Mouse (Mus musculus): ENCODE results near the gene Nr1d2. TPM values are rescaled to one million over a fixed set of nuclear protein-coding genes. Genes with fewer than 3 reads are reported as not detected.
"Not testable (repeated sequence)": the region's sequence is repeated elsewhere in the genome, so short reads cannot be mapped to it uniquely, and the experiment has no call there.

Gene Nr1d2
- polyA plus RNA-seq, 1 experiment from 2014 or later: 5.4 TPM

DNA sequence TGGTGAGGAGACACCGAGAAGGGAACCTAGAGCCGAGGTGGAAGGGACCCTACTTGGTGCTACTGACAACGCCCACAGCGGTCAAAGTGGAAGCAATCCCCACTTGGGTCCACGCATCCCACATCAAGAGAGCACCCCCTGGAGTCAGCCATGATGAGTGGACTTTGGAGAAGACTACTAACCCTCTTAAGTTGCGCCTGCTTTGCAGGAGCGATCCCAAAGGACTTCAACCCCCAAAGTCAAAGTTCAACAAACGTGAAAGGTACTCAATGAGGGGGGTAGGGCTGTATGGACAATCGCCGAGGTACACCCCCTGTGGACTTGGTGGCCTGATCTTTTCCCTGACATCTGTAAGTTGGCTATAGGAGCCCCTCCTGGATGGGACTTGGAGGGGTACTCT, 9.2 kb downstream of the Nr1d2 start:
- not testable (repeated sequence) for H3K9me3 ChIP-seq; ATAC-seq (ENCODE audit: insufficient number of reproducible peaks, insufficient read depth, low FRiP score, low TSS enrichment, low read depth)
- 93% methylated on average over 10 of the region's 10 CpGs for WGBS

DNA sequence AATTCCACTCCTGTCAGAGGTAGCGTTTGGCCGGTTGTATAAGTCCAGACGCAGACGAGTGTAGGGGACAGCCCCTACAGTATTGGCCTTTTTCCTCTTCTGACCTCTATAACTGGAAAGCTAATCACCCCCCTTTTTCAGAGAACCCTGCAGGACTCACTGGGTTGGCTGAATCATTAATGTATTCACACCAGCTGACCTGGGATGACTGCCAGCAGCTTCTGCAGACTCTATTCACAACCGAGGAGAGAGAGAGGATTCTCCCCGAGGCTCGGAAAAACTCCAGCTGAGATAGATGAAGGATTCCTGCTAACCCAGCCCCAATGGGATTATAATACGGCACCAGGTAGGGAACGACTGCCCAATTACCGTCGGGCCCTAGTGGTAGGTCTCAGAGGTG, 12.7 kb downstream of the Nr1d2 start:
- WGBS: 89% methylated on average over 11 of the region's 11 CpGs
- not testable (repeated sequence) for H3K9ac ChIP-seq (replicated peaks); H3K9me3 ChIP-seq; H3K4me1 ChIP-seq (replicated peaks); H3K4me3 ChIP-seq (replicated peaks); H3K27me3 ChIP-seq; H3K27ac ChIP-seq; H3K4me2 ChIP-seq; H3K36me3 ChIP-seq; ATAC-seq (ENCODE audit: insufficient number of reproducible peaks, insufficient read depth, low FRiP score, low TSS enrichment, low read depth)

More for the DNA sequence above, 9.2 kb downstream of the Nr1d2 start:
- not testable (repeated sequence) for H3K4me1 ChIP-seq (replicated peaks); H3K36me3 ChIP-seq; H3K27me3 ChIP-seq; H3K4me3 ChIP-seq (replicated peaks); H3K4me2 ChIP-seq; H3K27ac ChIP-seq; H3K9ac ChIP-seq (replicated peaks)

GRCm38 (mm10) chr14:18225431-18225830, 13.5 kb downstream of the Nr1d2 start:
- WGBS: 94% methylated on average over 11 of the region's 11 CpGs
- not testable (repeated sequence) for H3K9me3 ChIP-seq; H3K27me3 ChIP-seq; H3K27ac ChIP-seq; H3K4me2 ChIP-seq; H3K9ac ChIP-seq (replicated peaks); H3K36me3 ChIP-seq; H3K4me1 ChIP-seq (replicated peaks); H3K4me3 ChIP-seq (replicated peaks); ATAC-seq (ENCODE audit: insufficient number of reproducible peaks, insufficient read depth, low FRiP score, low TSS enrichment, low read depth)

DNA sequence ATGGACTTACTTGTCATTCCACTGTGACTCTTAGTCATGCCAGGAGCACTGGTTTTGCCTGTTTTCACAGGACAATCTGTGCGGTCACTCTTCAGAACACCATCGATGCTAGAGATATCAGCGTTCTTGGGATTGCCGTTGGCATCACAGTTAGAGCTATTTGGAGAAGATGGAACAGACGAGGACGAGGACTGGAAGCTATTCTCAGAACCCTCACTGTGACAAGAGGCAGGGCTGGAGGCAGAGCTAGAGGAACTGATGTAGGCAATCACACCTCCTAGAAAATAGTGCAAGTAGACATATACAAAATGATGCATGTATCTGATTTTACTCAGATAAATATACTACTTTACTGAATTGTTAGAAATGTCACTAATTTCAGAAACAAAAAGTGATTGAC, 16.9 kb downstream of the Nr1d2 start:
- Histone ChIP-seq H3K4me3 (replicated peaks) (no peak overlapping the region), H3K27ac (no peak overlapping the region), H3K4me2 (no peak overlapping the region), H3K4me1 (replicated peaks) (no peaks in the 10 kb centered on the region), H3K27me3 (no peaks in the 10 kb centered on the region), H3K36me3 (no peaks in the 10 kb centered on the region), H3K9ac (replicated peaks) (no peak overlapping the region), H3K9me3 (no peaks in the 10 kb centered on the region)
- ATAC-seq (ENCODE audit: insufficient number of reproducible peaks, insufficient read depth, low FRiP score, low TSS enrichment, low read depth): no peak
- 88% methylated on average over 6 of the region's 6 CpGs for WGBS

- no peaks in the 10 kb centered on the region for H3K27me3 ChIP-seq
- no peaks in the 10 kb centered on the region for H3K36me3 ChIP-seq
- H3K27ac ChIP-seq: no peak overlapping the region
- H3K4me2 ChIP-seq: no peak overlapping the region
- 84% methylated on average over 1 of the region's 1 CpGs for WGBS
- no peaks in the 10 kb centered on the region for H3K4me1 ChIP-seq (replicated peaks)
- no peak for ATAC-seq (ENCODE audit: insufficient number of reproducible peaks, insufficient read depth, low FRiP score, low TSS enrichment, low read depth)
- no peaks in the 10 kb centered on the region for H3K9me3 ChIP-seq
- no peak overlapping the region for H3K4me3 ChIP-seq (replicated peaks)
- H3K9ac ChIP-seq (replicated peaks): no peak overlapping the region
Measured at GRCm38 (mm10) chr14:18217158-18217557, 21.8 kb downstream of the Nr1d2 start.

GRCm38 (mm10) chr14:18216428-18216827, 22.5 kb downstream of the Nr1d2 start:
- no peak overlapping the region for H3K4me2 ChIP-seq
- no peaks in the 10 kb centered on the region for H3K36me3 ChIP-seq
- no peak overlapping the region for H3K4me3 ChIP-seq (replicated peaks)
- ATAC-seq (ENCODE audit: insufficient number of reproducible peaks, insufficient read depth, low FRiP score, low TSS enrichment, low read depth): no peak
- H3K27ac ChIP-seq: no peak overlapping the region
- 90% methylated on average over 6 of the region's 6 CpGs for WGBS
- no peaks in the 10 kb centered on the region for H3K9me3 ChIP-seq
- H3K9ac ChIP-seq (replicated peaks): no peak overlapping the region
- no peaks in the 10 kb centered on the region for H3K4me1 ChIP-seq (replicated peaks)
- no peaks in the 10 kb centered on the region for H3K27me3 ChIP-seq

DNA sequence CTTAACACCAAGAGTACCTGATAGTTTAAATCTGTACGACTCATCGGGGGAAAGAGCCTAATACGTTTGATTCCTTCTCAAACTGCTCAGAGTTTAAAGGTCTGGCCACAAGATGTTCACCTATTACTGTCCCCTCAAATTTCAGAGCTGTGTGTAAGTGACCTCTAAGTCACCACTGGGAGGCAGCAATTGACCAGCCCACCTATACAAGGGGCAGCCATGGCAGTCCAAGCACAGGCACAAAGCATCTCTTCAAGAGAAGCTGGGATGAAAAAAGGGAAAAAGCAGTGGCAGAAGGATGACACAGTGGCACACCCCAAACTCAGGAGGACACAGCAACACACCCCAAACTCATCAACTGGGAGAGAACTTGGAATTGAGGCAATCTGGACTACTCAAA, 28.1 kb downstream of the Nr1d2 start:
- H3K36me3 ChIP-seq: peaks cover 4% of the 10 kb centered on the region; the same call in 1 of the 2 replicates
- H3K4me2 ChIP-seq: no peak overlapping the region
- H3K4me3 ChIP-seq (replicated peaks): no peak overlapping the region
- no peaks in the 10 kb centered on the region for H3K27me3 ChIP-seq
- no peak overlapping the region for H3K27ac ChIP-seq
- no peak for ATAC-seq (ENCODE audit: insufficient number of reproducible peaks, insufficient read depth, low FRiP score, low TSS enrichment, low read depth)
- no peaks in the 10 kb centered on the region for H3K9me3 ChIP-seq
- WGBS: 80% methylated on average over 3 of the region's 3 CpGs
- no peaks in the 10 kb centered on the region for H3K4me1 ChIP-seq (replicated peaks)
- no peak overlapping the region for H3K9ac ChIP-seq (replicated peaks)

GRCm38 (mm10) chr14:18204315-18204714, 34.6 kb downstream of the Nr1d2 start:
- WGBS: 89% methylated on average over 1 of the region's 1 CpGs

GRCm38 (mm10) chr14:18201413-18201812, 37.5 kb downstream of the Nr1d2 start:
- ATAC-seq (ENCODE audit: insufficient number of reproducible peaks, insufficient read depth, low FRiP score, low TSS enrichment, low read depth): peak; percentile 42; the same call in 1 of the 2 replicates
- no peaks in the 10 kb centered on the region for H3K36me3 ChIP-seq
- 93% methylated on average over 5 of the region's 5 CpGs for WGBS

More at GRCm38 (mm10) chr14:18204315-18204714, 34.6 kb downstream of the Nr1d2 start:
- H3K4me3 ChIP-seq (replicated peaks); H3K27ac ChIP-seq; H3K9me3 ChIP-seq; H3K4me2 ChIP-seq; H3K9ac ChIP-seq (replicated peaks); H3K27me3 ChIP-seq; ATAC-seq (ENCODE audit: insufficient number of reproducible peaks, insufficient read depth, low FRiP score, low TSS enrichment, low read depth); H3K4me1 ChIP-seq (replicated peaks); H3K36me3 ChIP-seq: not testable (repeated sequence)

GRCm38 (mm10) chr14:18186883-18187417, 52.0 kb downstream of the Nr1d2 start:
- Histone ChIP-seq H3K9me3 (no peaks in the 10 kb centered on the region), H3K27ac (no peak overlapping the region), H3K4me3 (replicated peaks) (no peak overlapping the region), H3K27me3 (no peaks in the 10 kb centered on the region), H3K4me2 (no peak overlapping the region), H3K36me3 (no peaks in the 10 kb centered on the region), H3K4me1 (replicated peaks) (no peaks in the 10 kb centered on the region), H3K9ac (replicated peaks) (no peak overlapping the region)
- ATAC-seq (ENCODE audit: insufficient number of reproducible peaks, insufficient read depth, low FRiP score, low TSS enrichment, low read depth): no peak
- 47% methylated on average over 9 of the region's 9 CpGs for WGBS

More at GRCm38 (mm10) chr14:18201413-18201812, 37.5 kb downstream of the Nr1d2 start:
- H3K4me1 ChIP-seq (replicated peaks): no peaks in the 10 kb centered on the region
- no peak overlapping the region for H3K9ac ChIP-seq (replicated peaks)
- peaks cover 6% of the 10 kb centered on the region; the same call in 1 of the 2 replicates for H3K9me3 ChIP-seq
- no peaks in the 10 kb centered on the region for H3K27me3 ChIP-seq
- no peak overlapping the region for H3K27ac ChIP-seq
- no peak overlapping the region for H3K4me2 ChIP-seq
- no peak overlapping the region for H3K4me3 ChIP-seq (replicated peaks)

DNA sequence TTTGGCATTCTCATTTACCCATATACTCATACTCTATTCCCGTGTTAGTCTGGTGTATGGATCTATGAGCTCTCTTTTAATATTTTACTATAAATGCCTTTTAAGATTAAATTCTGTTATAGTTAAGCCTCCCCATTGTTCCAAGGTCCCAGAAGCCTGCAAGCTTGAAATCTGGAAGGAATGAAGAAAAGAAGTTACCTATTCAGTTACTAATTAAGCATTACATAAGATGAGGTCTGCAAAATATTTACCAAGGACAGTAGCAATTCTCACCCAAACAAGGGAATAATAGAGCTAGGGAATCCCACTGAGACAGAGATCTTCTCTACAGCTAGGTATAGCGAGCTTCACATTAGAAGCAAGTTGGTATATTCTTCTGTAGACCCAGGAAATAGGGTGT, 61.4 kb downstream of the Nr1d2 start:
- 73% methylated on average over 2 of the region's 2 CpGs for WGBS
- not testable (repeated sequence) for H3K27me3 ChIP-seq

GRCm38 (mm10) chr14:18167597-18167996, 71.3 kb downstream of the Nr1d2 start:
- 78% methylated on average over 3 of the region's 3 CpGs for WGBS

More for the DNA sequence above, 61.4 kb downstream of the Nr1d2 start:
- ATAC-seq (ENCODE audit: insufficient number of reproducible peaks, insufficient read depth, low FRiP score, low TSS enrichment, low read depth); H3K4me3 ChIP-seq (replicated peaks); H3K9ac ChIP-seq (replicated peaks); H3K9me3 ChIP-seq; H3K36me3 ChIP-seq; H3K4me1 ChIP-seq (replicated peaks); H3K27ac ChIP-seq; H3K4me2 ChIP-seq: not testable (repeated sequence)

More at GRCm38 (mm10) chr14:18167597-18167996, 71.3 kb downstream of the Nr1d2 start:
- Histone ChIP-seq H3K4me1 (replicated peaks) (no peaks in the 10 kb centered on the region), H3K4me2 (no peak overlapping the region), H3K9me3 (no peaks in the 10 kb centered on the region), H3K27ac (no peak overlapping the region), H3K4me3 (replicated peaks) (no peak overlapping the region), H3K27me3 (no peaks in the 10 kb centered on the region), H3K36me3 (no peaks in the 10 kb centered on the region), H3K9ac (replicated peaks) (no peak overlapping the region)
- ATAC-seq (ENCODE audit: insufficient number of reproducible peaks, insufficient read depth, low FRiP score, low TSS enrichment, low read depth): no peak

Data from limb, embryonic 12.5 days (tissue).